Mouse (Mus musculus): ENCODE results near the gene Fam196b.

- TF ChIP-seq MEF2A (IDR thresholded peaks at IDR 0.05; ENCODE audit: borderline replicate concordance, low read depth, low read length) (no peak), GABPA (IDR thresholded peaks at IDR 0.05; ENCODE audit: insufficient replicate concordance, low read depth, low read length) (no peak), MAZ (IDR thresholded peaks at IDR 0.05; ENCODE audit: low read depth, low read length) (no peak), CTCF (conservative IDR thresholded peaks at IDR 0.05 in 1 of 2, IDR thresholded peaks at IDR 0.05 in 1 of 2; ENCODE audit: low read depth in 2 of 2, low read length in 2 of 2) (no peak), BHLHE40 (IDR thresholded peaks at IDR 0.05; ENCODE audit: low read depth, low read length) (no peak), MAFK (IDR thresholded peaks at IDR 0.05; ENCODE audit: insufficient replicate concordance, low read length) (no peak), POLR2A (IDR thresholded peaks at IDR 0.05; ENCODE audit: low read depth, low read length) (no peak)
Measured at GRCm38 (mm10) chr11:34306231-34306630, 8.4 kb upstream of the Fam196b start.
